Mouse (Mus musculus) olfactory bulb, adult 2 months (tissue): ENCODE measurements around the gene Entpd4b.
"Not testable (repeated sequence)": the region's sequence is repeated elsewhere in the genome, so short reads cannot be mapped to it uniquely, and the experiment has no call there.

Experiments used
- CTCF ChIP-seq: fragments of 200-500 bp; IDR thresholded peaks from 2 replicates; pipeline ENCODE4 v1.5.1; 2012; ENCODE audit warnings: low read depth, mild to moderate bottlenecking, low read length, moderate library complexity; ENCODE audit not compliant: insufficient read depth
- POLR2A ChIP-seq: fragments of 200-500 bp; IDR thresholded peaks from 2 replicates; pipeline ENCODE4 v1.6.1; 2012; ENCODE audit warnings: mild to moderate bottlenecking, low read depth, low read length, moderate library complexity; ENCODE audit not compliant: insufficient read depth

DNA sequence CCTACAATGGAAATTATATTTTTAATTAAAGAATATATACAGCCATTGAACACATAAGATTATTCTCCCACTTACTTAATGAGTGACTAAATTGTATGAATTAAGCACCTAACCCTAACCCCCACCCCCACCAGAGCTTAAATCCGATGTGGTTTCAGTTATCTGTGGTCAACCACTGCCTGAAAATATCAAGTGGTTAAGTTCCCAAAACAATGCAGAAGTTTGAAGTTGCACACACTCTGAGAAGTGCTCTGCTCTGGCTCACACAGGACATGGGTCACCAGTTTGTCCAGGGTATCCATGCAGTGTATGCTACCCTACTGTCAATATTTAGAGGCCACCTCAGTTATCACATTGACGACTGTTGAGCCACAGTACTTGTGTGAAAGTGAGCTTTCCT, 10.2 kb upstream of the Entpd4b start:
- not testable (repeated sequence) for TF ChIP-seq CTCF, POLR2A
